Mouse (Mus musculus): ENCODE measurements around the gene Lhx5.

Gene Lhx5

DNA sequence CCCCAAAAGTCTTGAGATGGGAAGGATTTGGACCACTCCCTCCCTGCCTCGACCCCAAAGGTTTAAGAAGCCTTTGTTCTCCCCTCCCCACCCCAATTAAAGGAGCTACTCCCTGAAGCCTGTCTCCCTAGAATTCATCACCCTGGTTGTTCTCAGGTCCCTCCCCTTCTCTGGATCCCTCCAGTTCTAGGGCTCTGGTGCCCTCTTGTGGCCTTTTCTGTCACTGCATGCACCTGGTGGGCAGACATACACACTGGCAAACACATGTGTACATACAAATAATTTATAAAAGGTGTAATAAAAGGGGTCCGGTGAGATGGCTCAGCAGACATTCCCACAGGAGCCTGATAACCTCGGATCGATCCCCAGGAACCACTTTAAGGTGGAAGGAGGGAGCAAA lies 32.8 kb downstream of the Lhx5 start:
- DNase-seq (ENCODE audit: low read depth, low spot score) = no peak

DNA sequence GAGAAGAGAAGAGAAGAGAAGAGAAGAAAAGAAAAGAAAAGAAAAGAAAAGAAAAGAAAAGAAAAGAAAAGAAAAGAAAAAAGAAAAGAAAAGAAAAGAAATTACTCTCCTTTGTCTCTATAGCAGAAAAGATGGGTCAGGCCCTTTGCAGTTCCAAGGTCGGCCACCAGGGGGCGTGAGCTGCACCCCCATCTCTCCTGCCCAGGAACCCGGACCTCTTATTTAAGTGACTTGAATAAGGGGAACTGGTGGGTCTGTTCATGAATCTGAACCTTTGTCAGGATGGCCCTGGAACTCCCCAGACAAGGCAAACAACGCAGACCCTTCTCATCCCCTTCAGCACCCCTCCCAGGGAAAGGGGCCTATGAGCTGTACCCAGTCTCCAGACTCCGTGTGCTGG lies 33.6 kb downstream of the Lhx5 start:
- no peak for DNase-seq (ENCODE audit: low read depth, low spot score)

DNA sequence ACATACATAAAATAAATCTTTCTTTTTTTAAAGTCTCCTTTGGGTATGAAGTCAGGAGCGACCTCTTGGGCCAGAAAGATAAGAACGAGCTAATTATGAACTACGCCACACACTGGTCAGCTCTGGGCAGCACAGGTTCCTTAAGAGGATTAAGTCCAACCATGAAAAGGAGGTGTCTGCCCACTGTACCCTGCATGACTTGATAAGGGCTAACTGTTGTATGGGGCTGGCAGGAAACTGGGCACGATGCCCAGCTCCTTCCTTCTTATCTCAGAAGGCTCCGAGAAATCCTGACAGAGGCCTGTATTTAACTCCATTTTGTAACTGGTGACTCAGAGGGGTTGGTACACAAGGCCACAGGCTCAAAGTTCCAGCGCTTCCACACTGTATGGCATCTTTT lies 34.4 kb downstream of the Lhx5 start:
- no peak for DNase-seq (ENCODE audit: low read depth, low spot score)

DNA sequence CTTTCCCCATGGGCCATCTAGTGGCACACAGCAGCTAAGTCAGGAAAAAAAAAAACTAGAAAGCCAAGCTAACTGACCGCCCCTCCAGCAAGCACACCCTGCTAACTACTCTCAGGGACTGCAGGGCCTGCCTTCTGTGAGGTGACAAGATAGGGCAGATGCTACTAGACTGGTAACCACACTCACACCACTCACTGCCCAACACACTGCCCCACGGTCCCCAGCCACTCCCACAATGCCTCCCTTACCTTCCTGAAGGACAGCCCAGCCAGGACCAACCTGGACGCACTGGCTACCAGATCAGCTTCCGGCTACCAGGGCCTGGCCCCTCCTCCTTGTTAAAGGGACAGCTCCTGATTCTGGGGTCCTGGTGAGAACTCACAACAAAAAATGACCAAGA lies 35.5 kb downstream of the Lhx5 start:
- DNase-seq (ENCODE audit: low read depth, low spot score) = no peak

DNA sequence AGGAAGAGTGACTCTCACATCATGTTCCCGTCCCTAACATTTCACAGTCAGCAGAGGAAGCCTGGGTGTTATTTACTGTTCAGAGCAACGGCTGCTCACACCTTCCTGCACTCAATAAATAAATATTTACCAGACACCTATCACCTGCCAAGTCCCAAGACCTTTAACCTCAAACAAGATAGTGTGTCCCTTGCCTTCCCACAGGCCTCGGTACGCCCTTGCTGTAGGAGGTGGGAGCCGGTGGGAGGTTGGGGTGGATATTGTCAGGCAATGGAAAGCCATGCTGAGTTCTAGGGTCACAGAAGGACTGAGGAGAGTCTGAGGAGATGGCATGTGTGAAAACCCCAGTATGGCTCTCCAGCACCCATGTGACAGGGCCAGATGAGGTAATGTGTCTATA lies 36.8 kb downstream of the Lhx5 start:
- DNase-seq (ENCODE audit: low read depth, low spot score) = no peak

DNA sequence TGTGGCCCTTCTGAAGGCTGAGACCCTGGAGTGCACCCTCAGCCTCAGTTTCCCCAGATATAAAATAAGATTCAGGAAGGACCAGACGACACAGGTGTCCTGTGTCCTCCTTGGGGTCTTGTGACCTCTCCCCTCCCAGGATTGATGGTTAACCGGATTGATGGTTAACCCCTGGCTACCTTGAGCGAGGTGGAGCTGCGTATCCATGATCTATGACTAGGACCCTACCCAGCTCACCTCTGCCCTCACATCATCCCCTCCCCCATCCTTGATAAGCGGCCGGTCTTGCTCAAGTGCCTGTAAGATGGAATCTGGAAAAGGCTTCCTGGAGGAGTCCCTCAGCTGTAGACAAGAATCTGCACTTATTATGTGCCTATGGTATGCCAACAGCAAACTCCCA lies 37.3 kb downstream of the Lhx5 start:
- DNase-seq (ENCODE audit: low read depth, low spot score) = no peak

DNA sequence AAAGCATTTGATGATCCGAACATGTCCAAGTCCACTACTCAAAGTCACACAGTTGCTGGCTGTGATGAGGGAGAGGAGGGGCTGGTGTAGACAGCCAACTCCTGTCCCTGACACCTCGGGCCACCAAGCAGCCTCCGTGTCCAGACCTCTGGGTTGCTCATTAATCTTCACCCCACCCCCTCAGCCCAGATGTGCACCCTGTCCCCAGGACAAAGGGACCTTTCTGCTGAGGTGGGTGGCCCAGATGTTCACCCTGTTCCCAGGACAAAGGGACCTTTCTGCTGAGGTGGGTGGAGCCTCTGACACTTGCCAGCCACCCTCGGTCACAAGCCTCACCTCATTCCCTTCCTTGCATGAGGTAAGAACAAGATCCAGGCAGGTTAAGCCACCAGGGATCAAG lies 40.0 kb downstream of the Lhx5 start:
- DNase-seq (ENCODE audit: low read depth, low spot score) = no peak

DNA sequence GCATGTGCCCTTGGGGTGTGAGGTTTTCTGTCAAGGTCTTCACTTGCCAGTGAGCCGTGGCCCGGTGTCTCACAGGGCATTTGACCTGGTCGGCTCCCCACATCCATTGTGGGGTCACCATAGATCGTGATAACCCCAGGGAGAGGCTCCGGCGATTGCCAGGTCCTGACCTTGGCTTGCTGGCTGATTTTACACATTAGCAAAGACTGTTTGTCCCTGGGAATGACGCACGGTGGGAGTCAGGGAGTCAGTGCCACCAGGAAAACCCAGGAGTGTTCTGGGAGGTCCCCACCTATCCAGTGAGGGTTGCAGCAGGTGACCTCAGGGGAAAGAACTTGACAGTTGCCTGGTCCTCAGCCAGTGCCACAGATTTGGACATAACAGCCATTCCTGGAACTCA lies 41.3 kb downstream of the Lhx5 start, which contains the start of gene Sdsl:
Gene Sdsl, minus strand, starts transcription at position 41 of the 400 bp plus-strand sequence.
- DNase-seq (ENCODE audit: low read depth, low spot score) = no peak

DNA sequence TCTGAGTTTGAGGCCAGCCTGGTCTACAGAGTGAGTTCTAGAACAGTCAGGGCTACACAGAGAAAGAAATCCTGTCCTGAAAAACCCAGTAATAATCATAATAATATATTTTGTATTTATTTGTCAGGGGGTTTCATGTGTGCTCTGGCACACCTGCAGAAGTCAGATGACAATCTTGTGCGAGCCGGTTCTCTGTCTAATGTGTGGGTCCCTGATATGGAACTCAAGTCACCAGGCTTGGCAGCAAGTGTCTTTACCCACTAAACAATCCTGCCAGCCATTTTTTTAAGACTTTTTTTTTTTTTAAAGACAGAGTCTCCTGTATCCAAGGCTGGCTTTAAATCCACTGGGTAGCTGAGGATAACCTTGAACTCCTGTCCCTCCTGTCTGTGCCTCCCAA lies 41.9 kb downstream of the Lhx5 start:
- DNase-seq (ENCODE audit: low read depth, low spot score) = no peak

DNA sequence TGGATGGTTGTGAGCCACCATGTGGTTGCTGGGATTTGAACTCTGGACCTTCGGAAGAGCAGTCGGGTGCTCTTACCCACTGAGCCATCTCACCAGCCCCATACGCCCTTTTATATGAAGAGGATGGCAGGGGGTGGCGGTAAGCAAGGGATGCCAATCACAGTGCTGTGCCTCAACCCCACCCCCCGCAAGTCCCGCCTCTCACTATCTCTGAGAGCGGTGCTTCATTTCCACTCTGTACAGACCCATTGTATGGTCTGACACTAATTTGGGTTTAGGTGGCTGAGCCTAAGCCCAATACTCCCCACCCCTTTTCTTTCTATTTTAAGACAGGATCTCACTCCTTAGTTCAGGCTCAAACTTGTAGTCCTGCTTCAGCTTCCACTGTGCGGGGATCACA lies 44.4 kb downstream of the Lhx5 start:
- DNase-seq (ENCODE audit: low read depth, low spot score) = no peak

DNA sequence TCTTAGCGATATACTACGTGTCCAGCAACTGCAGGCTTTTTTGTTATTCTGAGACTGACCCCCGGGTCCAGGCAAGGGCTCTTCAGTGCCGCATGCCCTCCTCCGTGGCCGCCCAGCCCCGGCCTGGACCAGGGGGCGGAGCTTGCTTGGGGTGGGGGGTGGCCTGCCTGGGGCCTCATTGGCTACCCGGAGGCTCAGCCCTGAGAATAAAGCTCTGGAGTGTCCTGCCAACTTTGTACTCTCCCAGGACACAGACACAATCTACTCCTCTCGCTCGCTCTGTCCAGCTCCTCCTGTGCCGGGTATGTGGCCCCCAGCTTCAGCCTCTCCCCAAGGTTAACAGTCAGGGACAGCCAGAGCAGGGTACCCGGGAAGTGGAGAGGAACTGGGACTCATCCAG lies 44.8 kb downstream of the Lhx5 start, which contains the start of gene Sds:
Gene Sds, plus strand, starts transcription at position 231 of the 400 bp plus-strand sequence.
- no peak for DNase-seq (ENCODE audit: low read depth, low spot score)

DNA sequence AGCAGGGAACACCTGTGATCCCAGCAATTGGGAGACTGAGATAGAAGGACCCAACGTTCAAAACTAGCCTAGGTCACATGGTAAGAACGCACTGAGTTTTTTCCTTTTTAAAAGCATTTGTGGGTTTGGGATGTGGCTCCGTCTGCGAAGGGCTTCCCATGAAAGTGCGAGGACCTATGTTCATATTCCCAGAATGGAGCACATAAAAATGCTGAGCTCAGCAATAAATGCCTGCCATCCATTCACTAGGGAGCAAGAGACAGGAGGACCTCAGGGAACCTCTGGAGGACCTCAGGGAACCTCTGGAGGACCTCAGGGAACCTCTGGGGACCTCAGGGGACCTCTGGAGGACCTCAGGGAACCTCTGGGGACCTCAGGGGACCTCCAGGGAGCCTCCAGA lies 46.5 kb downstream of the Lhx5 start:
- DNase-seq (ENCODE audit: low read depth, low spot score) = no peak

DNA sequence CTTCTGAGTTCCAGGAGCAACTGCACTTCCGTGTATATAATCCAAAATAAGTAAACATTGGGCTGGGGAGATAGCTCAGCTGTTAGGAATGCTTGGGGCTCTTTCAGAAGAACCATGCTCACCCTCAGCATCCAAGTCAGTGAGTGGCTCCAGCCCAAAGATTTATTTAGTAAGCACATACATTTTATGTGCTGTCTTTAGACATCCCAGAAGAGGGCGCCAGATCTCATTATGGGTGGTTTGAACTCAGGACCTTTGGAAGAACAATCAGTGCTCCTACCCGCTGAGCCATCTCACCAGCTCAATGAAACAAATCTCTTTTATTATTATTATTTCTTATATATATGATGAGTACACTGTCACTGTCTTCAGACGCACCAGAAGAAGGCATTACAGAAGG lies 48.0 kb downstream of the Lhx5 start:
- DNase-seq (ENCODE audit: low read depth, low spot score) = no peak

DNA sequence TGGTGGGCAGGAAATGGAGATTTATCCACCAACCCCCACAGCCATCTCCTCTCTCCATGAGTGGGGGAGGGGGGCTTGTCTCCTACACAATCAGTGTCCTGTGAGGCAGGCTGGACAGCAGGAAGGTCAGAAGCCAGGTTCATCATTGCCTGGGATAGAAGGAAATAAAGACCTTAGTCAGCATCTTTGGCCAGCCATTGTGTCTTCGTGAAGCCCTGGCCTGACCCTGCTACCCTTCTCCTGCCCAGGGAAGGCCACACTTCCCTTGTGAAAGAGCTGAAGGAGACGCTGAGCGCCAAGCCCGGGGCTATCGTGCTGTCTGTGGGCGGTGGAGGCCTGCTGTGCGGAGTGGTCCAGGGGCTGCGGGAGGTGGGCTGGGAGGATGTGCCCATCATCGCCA lies 49.7 kb downstream of the Lhx5 start:
- DNase-seq (ENCODE audit: low read depth, low spot score) = no peak

DNA sequence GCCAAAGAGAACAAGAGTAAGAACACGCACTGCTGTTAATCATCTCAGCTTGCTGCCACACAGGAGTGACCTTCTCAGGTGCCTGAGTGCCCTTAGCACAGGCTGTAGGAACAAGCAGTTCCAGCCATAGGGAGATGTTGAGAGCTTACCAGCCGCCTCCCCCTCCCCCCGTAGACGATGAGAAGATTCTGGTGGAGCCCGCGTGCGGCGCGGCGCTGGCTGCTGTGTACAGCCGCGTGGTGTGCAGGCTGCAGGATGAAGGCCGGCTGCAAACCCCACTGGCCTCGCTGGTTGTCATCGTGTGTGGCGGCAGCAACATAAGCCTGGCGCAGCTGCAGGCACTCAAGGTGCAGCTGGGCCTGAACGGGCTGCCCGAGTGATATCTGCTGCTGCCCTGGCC lies 51.9 kb downstream of the Lhx5 start:
- DNase-seq (ENCODE audit: low read depth, low spot score) = no peak

DNA sequence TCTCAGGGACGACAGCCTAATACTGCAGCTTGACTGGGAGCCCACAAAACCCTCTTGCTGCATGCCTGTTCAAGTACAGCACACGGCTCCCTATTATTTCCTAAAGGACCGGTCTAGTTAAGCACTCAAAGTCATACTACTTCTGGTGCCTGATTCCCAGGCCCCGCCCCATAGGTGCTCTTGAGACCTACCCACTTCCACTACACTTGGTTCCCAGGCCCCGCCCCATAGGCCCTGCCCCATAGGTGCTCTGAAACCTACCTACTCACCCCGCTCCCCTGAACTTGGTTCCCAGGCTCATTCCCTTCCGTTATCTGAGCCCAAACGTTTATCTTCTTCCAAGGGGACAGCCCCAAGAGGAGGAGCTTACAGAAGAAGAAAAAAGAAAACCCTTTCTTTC lies 56.3 kb downstream of the Lhx5 start:
- no peak for DNase-seq (ENCODE audit: low read depth, low spot score)

DNA sequence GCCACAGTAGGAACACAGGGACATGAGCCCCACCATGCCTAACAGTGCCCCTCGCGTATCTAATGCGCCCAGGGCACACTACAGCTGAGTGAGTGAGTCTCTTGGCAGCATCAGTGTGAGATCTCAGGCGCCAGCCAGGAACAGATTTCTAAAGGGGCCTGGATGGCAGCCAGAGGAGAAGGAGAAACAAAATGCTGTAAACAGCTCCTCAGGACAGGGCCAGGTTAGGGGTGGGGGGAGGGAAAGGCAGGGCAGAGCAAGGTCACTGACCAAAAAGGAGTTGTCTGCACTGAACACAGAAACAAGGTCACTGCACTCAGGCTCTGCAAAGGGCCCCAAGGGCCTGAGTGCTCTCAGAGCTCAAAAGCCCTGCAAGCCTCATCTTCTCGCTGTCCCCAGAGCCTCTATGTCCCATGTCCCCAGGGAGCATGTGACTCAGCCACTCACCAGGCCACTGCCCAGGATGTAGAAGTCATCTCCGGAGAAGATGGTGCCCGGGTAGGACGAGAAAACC lies 59.2 kb downstream of the Lhx5 start:
- DNase-seq (ENCODE audit: low read depth, low spot score) = no peak

Measured in forelimb bud, embryonic 11.5 days (tissue).